Mouse (Mus musculus) midbrain, embryonic 12.5 days (tissue): Measurements from ENCODE around the gene Zdhhc8. TPM values are rescaled to one million over a fixed set of nuclear protein-coding genes. Genes with fewer than 3 reads are reported as not detected.

Experiments
- ATAC-seq: fragments of 200-750 bp; cut with Nextera tagmentation; 2 replicates; pipeline ENCODE4 v1.8.0; 2017; ENCODE audit warnings: low read depth, moderate TSS enrichment, moderate library complexity; ENCODE audit not compliant: low FRiP score
- H3K27ac ChIP-seq: fragments of 300-500 bp; sonication (generic); replicated peaks from 2 replicates; pipeline ENCODE4 v1.5.1; 2016; ENCODE audit warnings: mild to moderate bottlenecking
- H3K27me3 ChIP-seq: fragments of 300-500 bp; sonication (generic); 2 replicates; pipeline ENCODE4 v1.6.1; 2016; ENCODE audit warnings: mild to moderate bottlenecking
- H3K36me3 ChIP-seq: fragments of 300-500 bp; sonication (generic); 2 replicates; pipeline ENCODE4 v1.6.1; 2016
- H3K4me1 ChIP-seq: fragments of 300-500 bp; sonication (generic); 2 replicates; pipeline ENCODE4 v1.6.1; 2016
- H3K4me2 ChIP-seq: fragments of 300-500 bp; sonication (generic); replicated peaks from 2 replicates; pipeline ENCODE4 v1.6.1; 2016; ENCODE audit warnings: mild to moderate bottlenecking, moderate library complexity
- H3K4me3 ChIP-seq: fragments of 300-500 bp; sonication (generic); 2 replicates; pipeline ENCODE4 v1.5.1; 2016; ENCODE audit warnings: mild to moderate bottlenecking
- H3K9ac ChIP-seq: fragments of 300-500 bp; sonication (generic); replicated peaks from 2 replicates; pipeline ENCODE4 v1.6.1; 2016; ENCODE audit warnings: mild to moderate bottlenecking, moderate library complexity
- H3K9me3 ChIP-seq: fragments of 300-500 bp; sonication (generic); 2 replicates; pipeline ENCODE4 v1.6.1; 2016; ENCODE audit warnings: mild to moderate bottlenecking
- WGBS: fragments of 180-500 bp; shearing (Covaris S2); methylation state at CpG from one replicate; pipeline ENCODE4 v1.1.7; 2016; 5-methylcytosine and 5-hydroxymethylcytosine counted together
- polyA plus RNA-seq: library from polyadenylated mRNA; unstranded; fragments of >200 nt; fragmentation: Nextera tagmentation; extraction: Ambion mirVana; gene quantifications from 2 replicates; pipeline ENCODE4 v1.2.1, GENCODE M21; 2016

Gene Zdhhc8
- polyA plus RNA-seq, 1 experiment from 2014 or later: 16.6 TPM

DNA sequence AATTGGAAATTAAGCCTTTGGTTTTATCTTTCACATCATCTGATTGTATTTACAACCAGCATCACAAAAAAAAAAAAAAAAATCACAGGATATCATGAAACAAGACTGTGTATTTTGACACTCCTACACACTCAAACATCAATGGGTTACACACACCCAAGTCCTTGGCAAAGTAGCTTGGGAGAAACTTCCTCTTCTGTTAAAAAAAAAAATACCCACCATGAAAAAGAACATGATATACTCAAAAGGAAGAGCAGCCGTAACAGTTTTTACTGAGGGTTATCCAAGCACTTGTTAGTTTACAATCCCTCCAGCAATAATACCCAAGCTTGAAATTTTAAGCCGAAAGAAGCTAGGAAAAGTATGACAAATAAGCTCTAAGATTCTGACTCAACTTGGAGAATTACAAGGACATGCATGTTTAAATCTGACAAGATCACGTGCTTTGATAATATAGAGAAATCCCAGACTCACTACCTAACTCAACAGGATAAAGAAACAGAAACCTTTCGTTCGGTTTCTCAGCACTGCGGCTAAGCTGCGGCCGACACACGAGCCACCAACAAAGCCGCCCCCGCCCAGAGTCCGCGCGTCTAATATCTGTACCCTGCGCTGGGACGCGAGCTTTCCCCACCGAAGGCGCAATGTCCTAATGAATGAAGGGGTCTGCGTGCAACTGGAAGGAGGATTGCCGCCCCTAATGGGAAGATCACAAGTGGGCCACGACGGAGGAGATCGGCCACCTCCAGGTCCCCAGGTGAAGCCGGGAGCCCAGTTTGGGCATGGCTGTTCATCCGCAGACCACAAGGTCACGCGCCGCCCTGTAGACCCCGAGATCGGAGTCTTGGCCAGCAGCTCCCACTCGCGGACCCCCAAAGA lies 12.8 kb upstream of the Zdhhc8 start:
- WGBS: 1% methylated on average over 33 of the region's 33 CpGs
- Histone ChIP-seq H3K36me3 (peaks cover 65% of the 10 kb centered on the region), H3K4me1 (peaks cover 42% of the 10 kb centered on the region), H3K4me3 (peak overlapping the region; percentile 96), H3K27me3 (no peaks in the 10 kb centered on the region), H3K4me2 (peak overlapping the region; percentile 93), H3K9me3 (no peaks in the 10 kb centered on the region), H3K9ac (peak overlapping the region; percentile 92), H3K27ac (peak overlapping the region; percentile 92)
- peak; percentile 1; the same call in 1 of the 2 replicates for ATAC-seq

DNA sequence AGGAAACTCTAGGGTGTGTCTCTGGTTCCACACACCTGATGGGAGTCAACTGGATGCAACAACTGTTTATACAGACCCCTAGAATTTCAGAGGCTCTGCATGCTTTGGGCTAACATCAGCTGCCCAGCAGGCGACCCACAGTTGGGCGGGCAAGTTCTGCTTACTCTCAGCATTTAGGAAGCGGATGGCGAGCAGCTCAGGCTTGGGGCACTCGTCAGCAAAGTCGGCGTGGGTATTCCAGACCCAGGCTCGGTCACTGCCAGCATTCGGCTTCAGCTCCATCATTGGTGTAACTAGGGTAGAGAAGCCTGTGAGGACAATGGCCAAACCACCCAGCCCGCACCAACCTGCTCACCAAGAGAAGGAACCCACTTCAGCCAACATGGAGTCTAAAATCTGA lies 6.6 kb upstream of the Zdhhc8 start:
- no peak for ATAC-seq
- H3K9ac ChIP-seq: no peak overlapping the region
- peaks cover 87% of the 10 kb centered on the region for H3K36me3 ChIP-seq
- whole genome bisulfite sequencing: 92% methylated on average over 10 of the region's 10 CpGs
- H3K4me2 ChIP-seq: no peak overlapping the region
- H3K27me3 ChIP-seq: no peaks in the 10 kb centered on the region
- H3K27ac ChIP-seq: no peak overlapping the region
- H3K4me3 ChIP-seq: no peak overlapping the region
- H3K4me1 ChIP-seq: peaks cover 6% of the 10 kb centered on the region
- no peaks in the 10 kb centered on the region for H3K9me3 ChIP-seq

DNA sequence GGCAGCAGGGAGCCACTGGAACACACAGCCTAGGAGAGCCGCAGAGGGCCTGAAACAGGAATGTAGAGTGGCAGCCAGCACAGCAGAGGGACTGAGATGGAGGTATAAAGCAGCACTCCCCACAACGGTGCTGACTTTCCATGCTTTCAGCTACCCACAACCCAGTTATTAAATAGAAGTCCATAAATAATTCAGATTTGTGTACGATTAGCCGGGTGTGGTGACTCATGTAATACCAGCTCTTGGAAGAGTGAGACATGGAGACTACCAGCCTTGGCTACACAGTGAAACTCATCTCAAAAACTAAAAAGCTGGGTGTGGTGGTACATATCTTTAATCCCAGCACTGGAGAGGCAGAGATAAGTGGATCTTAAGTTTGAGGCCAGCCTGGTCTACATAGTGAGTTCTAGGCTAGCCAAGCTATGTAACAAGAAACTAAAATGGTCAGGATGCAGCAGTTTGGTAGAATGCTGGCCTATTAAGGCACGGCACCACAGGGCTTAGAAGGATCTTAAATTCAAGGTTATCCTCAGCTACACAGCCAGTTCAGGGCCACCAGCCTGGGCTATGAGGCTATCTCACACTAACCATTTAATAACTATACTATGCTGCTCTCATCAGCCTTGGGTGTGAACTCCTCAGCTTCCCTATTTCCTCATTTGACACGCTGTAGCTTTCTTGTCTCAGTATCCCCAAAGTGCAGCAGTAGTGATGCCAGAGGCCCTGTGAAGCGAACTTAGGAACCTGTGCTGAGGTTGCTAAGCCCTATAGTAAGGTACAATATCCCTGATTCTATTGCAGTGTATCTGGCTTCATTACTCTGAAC lies 2.0 kb upstream of the Zdhhc8 start:
- H3K4me2 ChIP-seq: peak overlapping the region; percentile 68
- H3K36me3 ChIP-seq: peaks cover 40% of the 10 kb centered on the region
- no peak overlapping the region for H3K4me3 ChIP-seq
- 83% methylated on average over 7 of the region's 7 CpGs for WGBS
- H3K27me3 ChIP-seq: no peaks in the 10 kb centered on the region
- H3K9ac ChIP-seq: no peak overlapping the region
- no peak overlapping the region for H3K27ac ChIP-seq
- no peaks in the 10 kb centered on the region for H3K9me3 ChIP-seq
- H3K4me1 ChIP-seq: peaks cover 29% of the 10 kb centered on the region
- no peak for ATAC-seq

DNA sequence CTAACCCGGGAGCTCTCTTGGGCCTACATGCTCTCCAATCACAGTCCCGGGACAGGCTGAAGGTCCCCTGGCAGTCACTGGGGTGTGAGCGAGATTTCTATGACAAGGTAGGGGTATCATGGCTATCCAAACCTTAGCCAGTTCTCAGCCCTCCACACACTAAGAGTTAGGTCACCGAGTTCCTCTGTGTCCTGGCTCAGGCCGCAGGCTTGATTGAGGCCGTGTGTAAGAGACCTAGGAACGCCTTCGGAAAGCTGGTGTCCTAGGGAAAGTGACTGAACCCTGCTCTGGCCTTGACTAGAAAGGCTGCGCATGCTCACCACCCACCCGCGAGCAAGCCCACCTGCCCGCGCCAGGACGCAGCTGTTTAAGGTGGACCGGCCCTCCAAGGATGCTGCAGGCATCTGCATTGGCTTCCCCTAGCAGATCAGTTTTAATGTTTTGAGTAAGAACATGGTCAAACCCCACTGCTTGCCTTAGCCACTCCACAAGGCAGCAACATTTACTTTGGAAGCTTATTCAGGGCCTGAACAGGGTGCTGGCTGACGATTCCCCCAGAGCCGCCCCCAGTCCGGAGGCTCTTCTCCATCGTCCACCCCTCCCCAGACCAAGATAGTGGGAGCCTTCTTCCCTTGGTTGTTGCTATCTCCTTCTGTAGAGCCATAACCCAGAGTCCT lies 591 bp upstream of the Zdhhc8 start:
- no peaks in the 10 kb centered on the region for H3K9me3 ChIP-seq
- peak; percentile 67 for ATAC-seq
- H3K4me2 ChIP-seq: peak overlapping the region; percentile 68
- peak overlapping the region; percentile 79 for H3K4me3 ChIP-seq
- H3K36me3 ChIP-seq: peaks cover 26% of the 10 kb centered on the region
- no peaks in the 10 kb centered on the region for H3K27me3 ChIP-seq
- WGBS: 5% methylated on average over 19 of the region's 19 CpGs
- H3K27ac ChIP-seq: peak overlapping the region; percentile 91
- H3K4me1 ChIP-seq: peaks cover 29% of the 10 kb centered on the region
- H3K9ac ChIP-seq: peak overlapping the region; percentile 89

DNA sequence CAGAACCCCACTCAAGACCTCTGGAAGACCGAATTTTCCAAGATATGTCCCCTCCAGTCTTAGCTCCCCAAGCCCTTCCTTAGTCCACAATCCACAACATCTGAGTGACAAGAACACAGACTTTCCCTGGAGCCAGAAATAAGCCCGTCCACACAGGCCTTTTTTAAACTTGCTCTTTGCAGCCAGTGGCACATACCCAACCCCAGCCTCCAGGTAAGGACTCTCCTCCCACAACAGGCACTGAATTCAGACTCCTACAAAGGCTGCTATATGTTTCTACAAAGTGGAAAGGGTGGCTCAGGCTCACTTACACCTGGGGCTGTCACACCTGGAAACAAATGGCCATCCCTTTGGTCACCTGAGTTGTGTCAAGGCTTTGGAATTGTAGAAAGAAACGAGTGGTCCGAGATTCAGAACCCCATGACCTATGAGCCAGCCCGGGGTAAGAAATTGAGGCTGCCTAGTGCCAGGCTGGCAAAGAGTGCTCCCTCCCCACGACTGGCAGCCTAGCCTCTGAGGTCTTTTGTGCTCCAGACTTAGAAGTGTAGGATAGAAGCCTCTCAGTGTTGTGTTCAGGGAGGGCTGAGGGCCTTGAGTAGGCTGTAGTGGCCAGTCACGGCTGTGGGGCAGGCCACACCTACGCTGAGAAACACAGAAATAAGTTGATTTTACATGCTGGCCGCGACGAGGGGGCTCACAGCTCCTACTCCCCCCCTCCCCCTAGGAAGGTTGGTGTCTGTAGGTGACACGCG lies 841 bp downstream of the Zdhhc8 start:
- Histone ChIP-seq H3K4me3 (peak overlapping the region; percentile 79), H3K9ac (peak overlapping the region; percentile 89), H3K27ac (peak overlapping the region; percentile 91; the same call in 1 of the 2 replicates), H3K27me3 (no peaks in the 10 kb centered on the region), H3K4me2 (peak overlapping the region; percentile 68), H3K36me3 (peaks cover 14% of the 10 kb centered on the region), H3K4me1 (peaks cover 35% of the 10 kb centered on the region), H3K9me3 (no peaks in the 10 kb centered on the region)
- peak; percentile 21; the same call in 1 of the 2 replicates for ATAC-seq
- 20% methylated on average over 13 of the region's 13 CpGs for WGBS

DNA sequence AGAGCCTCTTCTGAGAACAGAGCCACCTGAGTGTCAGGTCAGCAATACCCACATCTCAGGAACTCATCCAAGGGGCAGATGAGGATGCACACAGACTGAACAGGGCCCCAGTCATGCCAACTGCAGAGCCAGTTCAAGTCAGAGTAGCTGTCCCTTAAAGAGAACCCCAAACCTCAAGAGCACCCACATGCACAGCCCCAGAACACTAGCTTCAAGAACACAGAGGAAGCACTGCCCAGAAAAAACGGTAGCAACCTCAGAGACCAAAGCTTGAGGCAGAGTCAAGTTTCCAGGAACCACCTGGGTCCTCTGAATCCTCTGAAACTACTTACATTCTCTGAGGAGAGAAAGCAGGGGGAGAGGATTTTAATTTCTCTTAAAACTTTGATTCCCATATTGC lies 1.5 kb downstream of the Zdhhc8 start:
- peak overlapping the region; percentile 89; the same call in 1 of the 2 replicates for H3K9ac ChIP-seq
- H3K4me2 ChIP-seq: peak overlapping the region; percentile 68
- no peak overlapping the region for H3K27ac ChIP-seq
- H3K9me3 ChIP-seq: no peaks in the 10 kb centered on the region
- peak overlapping the region; percentile 79; the same call in 1 of the 2 replicates for H3K4me3 ChIP-seq
- H3K36me3 ChIP-seq: peaks cover 10% of the 10 kb centered on the region; the same call in 1 of the 2 replicates
- no peak for ATAC-seq
- H3K4me1 ChIP-seq: peaks cover 35% of the 10 kb centered on the region
- 73% methylated on average over 1 of the region's 1 CpGs for WGBS
- no peaks in the 10 kb centered on the region for H3K27me3 ChIP-seq

DNA sequence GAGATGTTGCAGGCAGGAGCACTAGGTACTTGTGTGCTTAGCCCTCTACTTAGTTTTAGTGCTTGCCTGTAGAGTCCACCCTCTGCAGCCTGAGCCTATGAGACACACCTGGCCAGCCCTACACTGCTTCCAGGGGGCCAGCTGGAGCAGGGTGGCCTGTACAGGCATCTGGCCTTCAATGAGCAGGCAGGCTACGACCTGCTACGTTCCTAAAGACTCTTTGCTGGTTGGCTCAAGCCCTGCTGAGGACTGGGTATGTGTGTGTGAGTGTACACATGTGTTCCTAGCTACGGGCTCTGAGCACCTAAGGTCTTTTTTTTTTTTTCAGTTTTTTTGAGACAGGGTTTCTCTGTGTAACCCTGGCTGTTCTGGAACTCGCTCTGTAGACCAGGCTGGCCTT lies 3.5 kb downstream of the Zdhhc8 start:
- H3K27me3 ChIP-seq: no peaks in the 10 kb centered on the region
- H3K36me3 ChIP-seq: peaks cover 22% of the 10 kb centered on the region
- 86% methylated on average over 4 of the region's 4 CpGs for WGBS
- no peaks in the 10 kb centered on the region for H3K9me3 ChIP-seq
- peaks cover 33% of the 10 kb centered on the region for H3K4me1 ChIP-seq
- no peak overlapping the region for H3K4me2 ChIP-seq
- H3K27ac ChIP-seq: no peak overlapping the region
- no peak overlapping the region for H3K4me3 ChIP-seq
- no peak overlapping the region for H3K9ac ChIP-seq
- ATAC-seq: no peak

DNA sequence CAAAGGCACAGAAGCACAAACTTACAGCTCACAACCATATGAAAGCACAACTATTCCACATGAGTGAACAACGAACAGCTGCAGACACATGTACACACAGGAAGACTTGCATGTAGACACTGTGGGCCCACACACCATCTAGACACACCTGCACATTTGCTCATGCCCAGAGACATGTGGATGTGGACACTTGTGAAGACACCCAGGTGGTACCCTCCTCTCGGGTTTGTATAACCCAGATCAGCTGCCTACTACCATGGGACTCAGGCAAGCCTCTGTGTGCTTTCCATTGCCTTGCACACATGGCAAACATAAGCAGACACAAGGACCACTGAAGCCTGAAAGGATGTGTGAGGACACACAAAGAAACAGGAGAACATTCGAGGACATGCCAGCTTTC lies 3.9 kb downstream of the Zdhhc8 start:
- Histone ChIP-seq H3K9me3 (no peaks in the 10 kb centered on the region), H3K27me3 (no peaks in the 10 kb centered on the region), H3K4me3 (no peak overlapping the region), H3K4me1 (peaks cover 29% of the 10 kb centered on the region), H3K9ac (no peak overlapping the region), H3K4me2 (no peak overlapping the region), H3K36me3 (peaks cover 26% of the 10 kb centered on the region), H3K27ac (no peak overlapping the region)
- WGBS: 90% methylated on average over 3 of the region's 3 CpGs
- ATAC-seq: no peak

DNA sequence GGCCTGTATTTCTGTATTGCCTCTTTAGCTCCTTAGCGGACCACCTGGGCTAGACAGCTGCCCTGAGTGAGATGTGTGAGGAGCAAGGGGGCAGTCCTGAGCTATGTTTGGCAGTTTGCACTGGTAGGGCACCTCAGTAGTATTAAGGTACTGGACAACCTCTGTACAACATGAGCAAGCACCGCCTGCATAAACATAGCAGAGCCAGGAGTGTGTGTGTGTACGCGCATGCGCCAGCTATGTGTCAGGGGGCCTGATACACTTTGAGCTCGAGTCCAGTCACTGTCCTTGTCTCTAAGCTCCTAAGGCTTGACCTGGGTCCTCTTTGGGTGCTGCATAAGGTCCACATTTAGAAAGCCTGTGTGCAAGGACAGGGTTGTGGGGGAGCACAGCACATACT lies 4.3 kb downstream of the Zdhhc8 start:
- Histone ChIP-seq H3K36me3 (peaks cover 30% of the 10 kb centered on the region), H3K9me3 (no peaks in the 10 kb centered on the region), H3K4me1 (peaks cover 25% of the 10 kb centered on the region), H3K27ac (no peak overlapping the region), H3K4me2 (no peak overlapping the region), H3K4me3 (no peak overlapping the region), H3K27me3 (no peaks in the 10 kb centered on the region), H3K9ac (no peak overlapping the region)
- no peak for ATAC-seq
- WGBS: 94% methylated on average over 6 of the region's 6 CpGs

DNA sequence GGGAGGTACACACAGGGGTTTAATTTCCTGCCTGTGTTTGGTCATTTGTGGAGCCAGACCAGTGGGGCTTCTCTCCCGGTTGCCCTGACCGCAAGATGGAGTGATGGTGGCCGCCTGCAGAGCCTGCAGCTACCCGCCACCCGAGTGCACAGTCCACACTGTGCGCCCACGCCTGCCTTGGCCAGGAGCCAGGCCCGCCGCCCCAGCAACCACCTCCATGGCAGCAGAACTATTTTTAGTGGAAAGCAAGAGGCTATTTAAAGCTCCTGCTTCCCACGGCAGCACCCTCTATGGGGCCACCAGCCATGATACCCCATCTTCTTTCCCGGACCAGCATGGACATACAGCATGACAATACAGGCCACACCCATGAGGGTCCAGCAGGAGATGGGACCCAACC lies 5.3 kb downstream of the Zdhhc8 start:
- ATAC-seq: no peak
- Histone ChIP-seq H3K9ac (no peak overlapping the region), H3K27me3 (no peaks in the 10 kb centered on the region), H3K9me3 (no peaks in the 10 kb centered on the region), H3K4me3 (no peak overlapping the region), H3K4me1 (peaks cover 21% of the 10 kb centered on the region), H3K4me2 (no peak overlapping the region), H3K36me3 (peaks cover 40% of the 10 kb centered on the region), H3K27ac (no peak overlapping the region)
- WGBS: 81% methylated on average over 11 of the region's 11 CpGs

DNA sequence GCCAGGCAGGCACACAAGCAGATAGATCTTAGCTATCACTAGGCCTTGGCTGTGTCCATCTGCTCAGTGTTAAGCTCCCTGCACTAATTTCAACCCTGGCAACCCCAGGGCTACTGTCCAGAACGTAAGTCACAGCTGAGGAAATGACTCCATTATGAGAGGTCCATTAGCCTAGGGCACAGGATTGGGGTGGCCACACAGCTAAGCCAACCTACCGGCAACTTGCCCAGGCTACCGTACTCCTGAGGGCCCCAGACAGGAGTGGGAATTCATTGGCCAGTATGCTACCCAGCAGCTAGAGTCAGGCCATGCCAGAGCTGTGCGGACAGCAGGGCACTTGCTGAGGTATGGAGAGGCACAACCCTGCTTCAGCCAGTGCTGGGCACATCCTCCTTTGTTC lies 6.1 kb downstream of the Zdhhc8 start:
- Histone ChIP-seq H3K27ac (no peak overlapping the region), H3K27me3 (no peaks in the 10 kb centered on the region), H3K9ac (no peak overlapping the region), H3K4me3 (no peak overlapping the region), H3K4me1 (peaks cover 14% of the 10 kb centered on the region), H3K9me3 (no peaks in the 10 kb centered on the region), H3K4me2 (no peak overlapping the region), H3K36me3 (peaks cover 48% of the 10 kb centered on the region)
- ATAC-seq: no peak
- WGBS: 98% methylated on average over 4 of the region's 4 CpGs
